Mouse (Mus musculus) right cerebral cortex, postnatal 25 days (tissue): ENCODE measurements around the gene Fam104a.
A peak's percentile ranks its signal among the peaks of the same experiment; 100 is the strongest.

Experiments
- DNase-seq: peaks from one replicate; pipeline ENCODE4 v3.0.0; 2022

Gene Fam104a

GRCm38 (mm10) chr11:113627785-113628184 is 56.2 kb downstream of the Fam104a start:
- DNase-seq = no peak

- no peak for DNase-seq
These were observed 58.5 kb downstream of the Fam104a start for GRCm38 (mm10) chr11:113625437-113625836.

- DNase-seq = no peak
These were observed 61.9 kb downstream of the Fam104a start for GRCm38 (mm10) chr11:113622028-113622427.

- no peak for DNase-seq
These were observed 63.0 kb downstream of the Fam104a start for GRCm38 (mm10) chr11:113621001-113621400.

GRCm38 (mm10) chr11:113619420-113620080 is 64.4 kb downstream of the Fam104a start:
- no peak for DNase-seq

GRCm38 (mm10) chr11:113618672-113619419 is 65.1 kb downstream of the Fam104a start, which contains the start of gene Sstr2:
TSS of gene Sstr2 (plus strand) at chr11:113619342.
- peak; percentile 85 for DNase-seq

GRCm38 (mm10) chr11:113618303-113618671 is 65.7 kb downstream of the Fam104a start:
- no peak for DNase-seq

- peak; percentile 40 for DNase-seq
These were observed 66.6 kb downstream of the Fam104a start for GRCm38 (mm10) chr11:113617132-113617911.

- DNase-seq = no peak
These were observed 69.5 kb downstream of the Fam104a start for GRCm38 (mm10) chr11:113614476-113614875.

GRCm38 (mm10) chr11:113611664-113612611 is 72.0 kb downstream of the Fam104a start:
- DNase-seq = peak; percentile 49
